Mouse (Mus musculus) lung, postnatal 0 days (tissue): ENCODE results near the gene Ninj1. TPM values are rescaled to one million over a fixed set of nuclear protein-coding genes. Genes with fewer than 3 reads are reported as not detected.

Experiments used
- ATAC-seq: fragments of 200-750 bp; cut with Nextera tagmentation; 2 replicates; pipeline ENCODE4 v1.8.0; 2017; ENCODE audit warnings: moderate library complexity
- DNase-seq: peaks from one replicate; pipeline ENCODE4 v3.0.0-alpha.2; 2016; ENCODE audit warnings: low spot score
- H3K27ac ChIP-seq: fragments of 300-500 bp; sonication (generic); 2 replicates; pipeline ENCODE4 v1.5.1; 2014; ENCODE audit warnings: antibody characterized with exemption, mild to moderate bottlenecking, low read length, mixed read lengths
- H3K27me3 ChIP-seq: fragments of 300-500 bp; sonication (generic); replicated peaks from 2 replicates; pipeline ENCODE4 v1.6.1; 2014; ENCODE audit warnings: low read length, mixed read lengths; ENCODE audit not compliant: insufficient read depth
- H3K36me3 ChIP-seq: fragments of 300-500 bp; sonication (generic); 2 replicates; pipeline ENCODE4 v1.6.1; 2014; ENCODE audit warnings: low read length, mixed read lengths; ENCODE audit not compliant: insufficient read depth
- H3K4me1 ChIP-seq: fragments of 300-500 bp; sonication (generic); 2 replicates; pipeline ENCODE4 v1.6.1; 2014; ENCODE audit warnings: antibody characterized with exemption, low read depth, low read length, mixed read lengths; ENCODE audit not compliant: insufficient read depth
- H3K4me2 ChIP-seq: fragments of 300-500 bp; sonication (generic); replicated peaks from 2 replicates; pipeline ENCODE4 v1.6.1; 2014; ENCODE audit warnings: low read depth, mild to moderate bottlenecking, low read length, moderate library complexity, mixed read lengths
- H3K4me3 ChIP-seq: fragments of 300-500 bp; sonication (generic); 2 replicates; pipeline ENCODE4 v1.5.1; 2014; ENCODE audit warnings: low read depth, low read length
- H3K9ac ChIP-seq: fragments of 300-500 bp; sonication (generic); replicated peaks from 2 replicates; pipeline ENCODE4 v1.6.1; 2014; ENCODE audit warnings: low read depth, mild to moderate bottlenecking
- H3K9me3 ChIP-seq: fragments of 300-500 bp; sonication (generic); 2 replicates; pipeline ENCODE4 v1.6.1; 2016; ENCODE audit warnings: low read length, mixed read lengths
- CTCF ChIP-seq: IDR thresholded peaks from 2 replicates; pipeline ENCODE4 v1.5.1; 2016; ENCODE audit warnings: antibody characterized with exemption, mild to moderate bottlenecking
- EP300 ChIP-seq: IDR thresholded peaks from 2 replicates; pipeline ENCODE4 v1.6.1; 2016; ENCODE audit warnings: antibody characterized with exemption, mild to moderate bottlenecking, control low read depth
- WGBS: fragments of 180-500 bp; shearing (Covaris S2); extraction: QIAGEN DNeasy Blood & Tissue Kit; methylation state at CpG from one replicate; pipeline ENCODE4 v1.1.7; 2014; 5-methylcytosine and 5-hydroxymethylcytosine counted together
- polyA plus RNA-seq: library from polyadenylated mRNA; unstranded; fragments of >200 nt; fragmentation: Nextera tagmentation; extraction: Ambion mirVana; gene quantifications from 2 replicates; pipeline ENCODE4 v1.2.1, GENCODE M21; 2015

Gene Ninj1
- polyA plus RNA-seq, 1 experiment from 2014 or later: 72.0 TPM

DNA sequence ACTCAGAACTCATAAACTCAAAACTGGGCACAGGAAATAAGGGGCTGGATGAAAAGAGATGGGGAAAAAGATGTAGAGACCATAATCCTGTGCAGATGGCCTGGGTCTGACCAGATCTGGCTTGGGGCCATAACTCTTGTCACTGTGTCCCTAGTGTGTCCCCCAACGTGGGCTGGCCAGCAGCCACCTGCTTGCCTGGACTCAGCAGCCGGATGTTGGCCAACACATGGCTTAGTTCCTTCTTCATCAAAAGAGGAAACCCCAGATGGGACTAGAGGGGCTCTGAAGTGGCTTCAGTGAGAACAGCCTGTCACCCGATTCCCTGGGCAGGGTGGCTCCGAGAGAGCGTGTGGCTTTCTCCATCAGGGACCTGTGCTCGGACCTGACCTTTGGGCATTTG lies 9.5 kb downstream of the Ninj1 start:
- 70% methylated on average over 6 of the region's 6 CpGs for WGBS
- no peaks in the 10 kb centered on the region for H3K27me3 ChIP-seq
- no peaks in the 10 kb centered on the region for H3K4me1 ChIP-seq
- TF ChIP-seq CTCF (no peak), EP300 (no peak)
- no peaks in the 10 kb centered on the region for H3K9me3 ChIP-seq
- DNase-seq (peak; percentile 24), ATAC-seq (no peak)
- no peak overlapping the region for H3K27ac ChIP-seq
- H3K4me2 ChIP-seq: no peak overlapping the region
- H3K9ac ChIP-seq: no peak overlapping the region
- H3K36me3 ChIP-seq: 0 out of 2 replicates have a peak, but pooled peaks cover 15% of the 10 kb centered on the region
- H3K4me3 ChIP-seq: no peak overlapping the region

GRCm38 (mm10) chr13:49198734-49199133 lies 11.4 kb downstream of the Ninj1 start:
- Histone ChIP-seq H3K9me3 (no peaks in the 10 kb centered on the region), H3K4me1 (no peaks in the 10 kb centered on the region), H3K4me2 (no peak overlapping the region), H3K27me3 (no peaks in the 10 kb centered on the region), H3K9ac (no peak overlapping the region), H3K4me3 (no peak overlapping the region), H3K27ac (no peak overlapping the region), H3K36me3 (0 out of 2 replicates have a peak, but pooled peaks cover 15% of the 10 kb centered on the region)
- ATAC-seq: no peak
- TF ChIP-seq EP300 (no peak), CTCF (no peak)
- 87% methylated on average over 9 of the region's 9 CpGs for WGBS
- no peak for DNase-seq

DNA sequence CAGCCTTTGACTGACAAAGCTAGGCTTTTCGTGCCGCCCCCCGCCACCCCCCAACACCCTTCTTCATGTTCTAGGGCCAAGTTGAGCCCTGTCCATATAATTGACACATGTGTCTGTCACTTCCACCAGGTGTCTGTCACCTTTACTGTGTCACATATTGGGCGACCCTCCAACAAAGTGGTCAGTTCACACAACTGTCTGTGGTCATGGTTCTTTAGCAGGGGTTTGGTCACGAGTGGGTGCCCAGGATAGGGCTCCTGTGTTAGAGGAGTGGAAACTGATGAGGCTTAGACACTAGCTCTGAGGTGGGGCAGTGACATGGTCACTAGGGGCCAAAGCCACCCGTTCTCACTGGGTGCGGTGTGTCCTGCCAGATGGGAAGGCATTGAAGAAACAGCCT lies 12.6 kb downstream of the Ninj1 start:
- no peak overlapping the region for H3K4me3 ChIP-seq
- H3K9me3 ChIP-seq: no peaks in the 10 kb centered on the region
- no peak for TF ChIP-seq EP300
- H3K4me2 ChIP-seq: no peak overlapping the region
- no peak overlapping the region for H3K27ac ChIP-seq
- no peak overlapping the region for H3K9ac ChIP-seq
- H3K36me3 ChIP-seq: 0 out of 2 replicates have a peak, but pooled peaks cover 13% of the 10 kb centered on the region
- DNase-seq (no peak), ATAC-seq (no peak)
- 87% methylated on average over 7 of the region's 7 CpGs for WGBS
- no peaks in the 10 kb centered on the region for H3K27me3 ChIP-seq
- no peaks in the 10 kb centered on the region for H3K4me1 ChIP-seq

GRCm38 (mm10) chr13:49200688-49201087 lies 13.4 kb downstream of the Ninj1 start:
- Histone ChIP-seq H3K9me3 (no peaks in the 10 kb centered on the region), H3K9ac (no peak overlapping the region), H3K4me3 (no peak overlapping the region), H3K27me3 (no peaks in the 10 kb centered on the region), H3K4me2 (no peak overlapping the region), H3K27ac (no peak overlapping the region), H3K4me1 (no peaks in the 10 kb centered on the region), H3K36me3 (0 out of 2 replicates have a peak, but pooled peaks cover 7% of the 10 kb centered on the region)
- ATAC-seq: no peak
- TF ChIP-seq CTCF (no peak), EP300 (no peak)
- DNase-seq: no peak
- WGBS: 78% methylated on average over 13 of the region's 13 CpGs

DNA sequence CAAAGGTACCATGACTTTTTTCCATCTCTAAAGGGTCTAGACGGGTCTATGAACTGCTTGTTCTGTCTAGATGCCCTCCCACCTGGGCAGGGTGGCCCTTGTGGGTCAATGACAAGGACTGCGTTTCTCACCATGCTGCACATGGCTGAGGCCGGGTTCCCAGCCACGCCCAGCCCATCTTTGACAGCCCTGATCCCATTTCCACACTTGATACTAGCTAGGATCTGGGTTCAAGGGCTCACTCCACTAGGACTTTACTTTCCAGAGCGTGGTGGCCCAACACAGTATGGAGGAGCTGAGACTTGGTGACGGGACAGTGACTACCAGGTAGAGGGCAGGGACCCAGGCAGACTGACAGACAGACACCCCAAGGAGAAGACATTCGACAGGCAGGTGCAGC lies 15.3 kb downstream of the Ninj1 start:
- no peak overlapping the region for H3K4me2 ChIP-seq
- H3K27ac ChIP-seq: no peak overlapping the region
- H3K4me3 ChIP-seq: no peak overlapping the region
- H3K4me1 ChIP-seq: no peaks in the 10 kb centered on the region
- no peaks in the 10 kb centered on the region for H3K27me3 ChIP-seq
- no peak for TF ChIP-seq EP300
- TF ChIP-seq CTCF: no peak
- no peak overlapping the region for H3K9ac ChIP-seq
- ATAC-seq (no peak), DNase-seq (no peak)
- no peaks in the 10 kb centered on the region for H3K9me3 ChIP-seq
- H3K36me3 ChIP-seq: no peaks in the 10 kb centered on the region
- WGBS: 94% methylated on average over 7 of the region's 7 CpGs

GRCm38 (mm10) chr13:49205381-49205998 lies 18.2 kb downstream of the Ninj1 start:
- Histone ChIP-seq H3K9ac (no peak overlapping the region), H3K27ac (no peak overlapping the region), H3K27me3 (no peaks in the 10 kb centered on the region), H3K36me3 (no peaks in the 10 kb centered on the region), H3K4me3 (no peak overlapping the region), H3K4me1 (no peaks in the 10 kb centered on the region), H3K4me2 (no peak overlapping the region), H3K9me3 (no peaks in the 10 kb centered on the region)
- peak; percentile 81 for DNase-seq
- ATAC-seq: peak; percentile 81
- WGBS: 32% methylated on average over 13 of the region's 13 CpGs
- TF ChIP-seq EP300 (peak; percentile 14; the same call in 1 of the 2 replicates), CTCF (peak; percentile 95)
